Mouse (Mus musculus): ENCODE results near the gene Snrnp70.

GRCm38 (mm10) chr7:45361243-45361804 lies 34.2 kb downstream of the Snrnp70 start:
- TF ChIP-seq CTCF (IDR thresholded peaks at IDR 0.05; ENCODE audit: control insufficient read depth, insufficient read depth, low read length) (no peak), POLR2A (IDR thresholded peaks at IDR 0.05; ENCODE audit: borderline replicate concordance, control insufficient read depth, low read depth, low read length) (0 out of 2 replicates have a peak, but pooled peaks have one; percentile 36)
